Mouse (Mus musculus) spleen, adult 2 months (tissue): ENCODE results near the gene Rbbp8nl.

Experiments used
- CTCF ChIP-seq: fragments of 200-500 bp; IDR thresholded peaks from 2 replicates; pipeline ENCODE4 v1.5.1; 2011; ENCODE audit warnings: mild to moderate bottlenecking, inconsistent platforms; ENCODE audit not compliant: insufficient read depth, insufficient read length, insufficient replicate concordance; ENCODE audit errors: extremely low read depth
- POLR2A ChIP-seq: fragments of 200-500 bp; IDR thresholded peaks from 2 replicates; pipeline ENCODE4 v1.6.1; 2011; ENCODE audit warnings: low read depth, low read length, inconsistent platforms

- TF ChIP-seq POLR2A (no peak), CTCF (no peak)
Observed at GRCm38 (mm10) chr2:180314292-180314691, 24.6 kb upstream of the Rbbp8nl start.
